Mouse (Mus musculus) retina, postnatal 7 days (tissue): ENCODE measurements at regions not wholly inside any gene's neighbourhood (a gene's known extent, or its start where the extent isn't known, plus 50 kb on each side); places are given as distances from the start of the nearest gene placed in this dataset.

Experiments
- DNase-seq: peaks from one replicate; pipeline ENCODE4 v3.0.0-alpha.2; 2012; ENCODE audit warnings: low read depth, low spot score

GRCm38 (mm10) chr12:16189441-16189840 lies 372.7 kb upstream of the Trib2 start:
- no peak for DNase-seq

GRCm38 (mm10) chr12:16185976-16186515 lies 369.3 kb upstream of the Trib2 start:
- no peak for DNase-seq

GRCm38 (mm10) chr12:16185431-16185923 lies 368.8 kb upstream of the Trib2 start:
- DNase-seq = no peak

- DNase-seq = no peak
Measured at GRCm38 (mm10) chr12:16183055-16183454, 366.3 kb upstream of the Trib2 start.

DNA sequence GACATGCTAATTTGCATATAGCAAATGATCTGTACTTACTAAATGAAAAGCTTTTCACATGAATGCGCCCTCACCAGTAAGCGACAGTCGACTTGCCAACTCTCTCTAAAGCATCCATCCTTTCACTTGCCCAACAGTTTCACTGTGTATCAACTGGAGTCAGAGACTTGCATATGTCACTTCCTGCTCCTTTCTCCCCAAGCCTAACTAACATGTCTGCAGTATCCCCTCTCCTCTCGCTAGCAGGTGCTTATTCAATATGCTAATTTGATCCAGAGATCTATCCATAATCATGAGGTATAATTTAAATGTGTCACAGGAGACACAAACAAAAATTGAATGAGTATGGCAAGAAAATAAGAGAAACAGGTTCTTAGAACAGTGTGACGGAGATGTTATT lies 364.9 kb upstream of the Trib2 start:
- DNase-seq = no peak

- DNase-seq = no peak
Measured at GRCm38 (mm10) chr12:16179897-16180296, 363.2 kb upstream of the Trib2 start.

DNA sequence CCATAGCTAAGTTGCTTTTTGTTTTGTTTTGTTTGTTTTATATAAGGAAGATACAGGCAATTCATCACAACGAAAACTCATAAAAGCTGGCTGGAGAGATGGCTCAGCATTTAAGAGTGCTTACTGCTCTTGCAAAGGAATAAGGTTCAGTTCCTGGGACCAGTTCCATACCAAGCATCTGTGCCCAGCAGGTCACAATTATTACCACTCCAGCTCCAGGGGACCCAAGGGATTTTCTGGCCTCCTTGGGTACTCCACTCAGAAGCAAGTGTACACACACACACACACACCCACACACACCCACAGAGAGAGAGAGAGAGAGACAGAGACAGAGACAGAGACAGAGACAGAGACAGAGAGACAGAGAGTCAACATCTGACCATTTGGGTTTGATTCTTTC lies 359.6 kb upstream of the Trib2 start:
- DNase-seq = no peak

- no peak for DNase-seq
Measured at GRCm38 (mm10) chr12:16172176-16172575, 355.5 kb upstream of the Trib2 start.

- DNase-seq = no peak
Measured at GRCm38 (mm10) chr12:16171636-16172035, 354.9 kb upstream of the Trib2 start.

- DNase-seq = no peak
Measured at GRCm38 (mm10) chr12:16169781-16170535, 353.2 kb upstream of the Trib2 start.

DNA sequence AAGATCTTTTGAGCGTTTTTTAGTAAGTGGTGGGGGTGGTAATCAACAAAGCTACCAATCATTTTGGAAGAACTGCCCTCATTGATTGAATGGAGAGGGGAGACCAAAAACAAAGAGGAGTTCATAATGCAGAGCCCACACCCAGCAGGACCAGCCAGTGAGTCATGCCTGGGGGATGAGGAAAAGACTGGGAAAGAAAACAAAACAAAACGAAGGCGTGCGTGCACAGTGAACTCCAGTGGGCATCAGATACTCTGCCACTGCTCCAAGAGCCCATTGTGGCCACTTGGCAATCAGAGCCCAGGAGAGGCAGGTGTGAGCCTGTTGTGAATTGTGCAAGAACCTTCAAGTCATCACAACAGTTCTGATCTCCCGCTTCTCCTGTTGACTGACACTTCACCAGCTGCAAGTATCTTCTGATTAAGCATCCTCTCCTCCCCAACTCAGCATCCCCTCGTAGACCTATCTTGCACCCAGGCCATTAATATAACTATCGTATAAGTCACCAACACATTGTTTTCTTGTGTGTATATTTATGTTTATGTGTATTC lies 351.1 kb upstream of the Trib2 start:
- no peak for DNase-seq

- DNase-seq = no peak
Measured at GRCm38 (mm10) chr12:16165126-16165525, 348.4 kb upstream of the Trib2 start.

- no peak for DNase-seq
Measured at GRCm38 (mm10) chr12:16161947-16162346, 345.2 kb upstream of the Trib2 start.

DNA sequence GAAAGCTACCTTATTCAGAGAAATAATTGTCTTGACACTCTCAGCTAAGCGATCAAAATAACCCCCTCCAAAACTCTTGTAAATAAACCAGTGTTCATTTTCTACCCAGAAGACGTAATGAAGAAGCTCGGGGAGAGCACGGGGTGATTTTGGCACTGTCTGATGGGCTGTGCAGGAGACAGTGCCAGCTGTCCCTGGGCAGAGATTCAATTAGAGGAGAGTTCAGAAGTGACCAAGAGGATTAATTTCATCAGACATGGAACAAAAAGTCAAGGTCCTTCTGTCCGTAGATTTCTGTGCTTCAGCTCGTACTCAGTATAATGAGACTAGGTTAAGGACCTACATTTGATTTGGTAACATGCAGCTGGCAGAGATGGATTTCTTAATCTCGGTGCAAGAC lies 341.2 kb upstream of the Trib2 start:
- peak; percentile 13 for DNase-seq

DNA sequence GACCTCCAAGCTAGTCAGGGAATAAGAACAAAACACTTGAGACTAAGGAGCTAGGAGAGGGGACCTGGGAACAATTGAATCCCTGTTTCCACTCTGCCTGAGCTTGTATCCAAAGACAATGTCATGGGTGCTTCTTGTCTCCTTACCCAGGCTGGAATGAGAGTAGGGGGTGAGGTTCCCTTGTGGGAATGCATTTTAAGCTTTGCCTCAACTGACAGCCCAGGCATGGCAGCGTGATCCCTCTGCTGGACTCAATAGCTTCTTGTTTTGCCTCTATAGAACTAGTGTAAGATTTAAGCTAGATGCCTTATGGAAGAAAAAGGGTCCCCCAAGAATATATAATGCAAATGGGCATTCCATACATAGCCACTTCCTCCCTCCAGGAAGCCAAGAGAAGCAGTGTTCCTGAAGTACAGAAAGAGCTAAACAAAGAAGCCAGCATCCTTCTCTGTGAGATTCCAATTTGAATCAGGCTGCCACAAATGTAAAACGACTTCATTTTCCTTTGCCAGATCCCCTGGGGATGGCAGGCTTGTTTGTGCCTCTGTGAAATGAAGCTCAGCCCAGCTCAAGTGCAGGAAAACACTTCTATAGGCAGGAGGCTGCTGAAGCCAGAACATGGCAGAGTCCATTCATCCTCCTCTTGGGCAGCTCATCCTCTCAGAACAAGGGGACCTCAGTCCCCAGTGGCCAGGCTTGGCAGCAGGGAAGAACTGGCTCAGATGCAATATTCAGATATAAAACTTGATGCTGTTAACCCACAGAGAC lies 339.3 kb upstream of the Trib2 start:
- DNase-seq = no peak

- no peak for DNase-seq
Measured at GRCm38 (mm10) chr12:16154256-16154655, 337.5 kb upstream of the Trib2 start.

- DNase-seq = no peak
Measured at GRCm38 (mm10) chr12:16152108-16152507, 335.4 kb upstream of the Trib2 start.

- no peak for DNase-seq
Measured at GRCm38 (mm10) chr12:16151170-16151702, 334.5 kb upstream of the Trib2 start.

GRCm38 (mm10) chr12:16146919-16147318 lies 330.2 kb upstream of the Trib2 start:
- no peak for DNase-seq

DNA sequence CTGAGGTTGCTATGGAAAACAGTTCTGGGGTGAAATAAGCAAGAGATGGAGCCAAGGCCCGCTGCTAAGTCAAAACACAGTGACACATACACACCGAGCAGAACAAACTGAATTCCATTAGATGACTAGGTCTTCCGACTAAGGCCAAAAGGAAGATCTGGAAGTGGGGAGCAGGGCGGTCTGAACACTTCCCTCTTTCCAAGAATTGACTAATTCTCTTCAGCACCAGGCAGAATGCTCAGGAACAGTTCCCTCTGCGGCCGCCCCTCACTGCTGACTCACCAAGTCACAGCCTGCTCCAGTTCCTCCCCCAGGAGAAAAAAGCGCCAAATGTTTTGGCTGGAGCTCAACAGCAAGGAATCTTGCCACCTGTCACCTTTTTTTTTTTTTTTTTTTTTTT lies 328.9 kb upstream of the Trib2 start:
- DNase-seq = no peak

- DNase-seq = no peak
Measured at GRCm38 (mm10) chr12:16141193-16141592, 324.5 kb upstream of the Trib2 start.

- DNase-seq = no peak
Measured at GRCm38 (mm10) chr12:16140511-16141110, 323.9 kb upstream of the Trib2 start.
